ENCODE assay signal across 29 mouse cellular contexts in genomic region chr3:58385060-58385459, GRCm38 (mm10).
"Had no signal": no experiment of that assay in that cellular context is flagged by ENCODE, and none has a peak within 500 bp of the region (broad histone marks: within the 10 kb centered on the region; RNA-seq: fewer than 3 reads in every experiment).

No protein-coding gene starts in this region.

- H3K4me1 ChIP-seq: embryonic facial prominence, embryonic 12.5 days; embryonic facial prominence, embryonic 13.5 days; embryonic facial prominence, embryonic 15.5 days; forebrain, embryonic 10.5 days; forebrain, embryonic 12.5 days; forebrain, embryonic 13.5 days; forebrain, embryonic 15.5 days had no signal

- H3K4me3 ChIP-seq: embryonic facial prominence, embryonic 10.5 days; embryonic facial prominence, embryonic 12.5 days; embryonic facial prominence, embryonic 13.5 days; embryonic facial prominence, embryonic 15.5 days; erythroblast, embryonic 14.5 days; forebrain, embryonic 10.5 days; forebrain, embryonic 12.5 days; forebrain, embryonic 13.5 days; forebrain, embryonic 15.5 days; gastrocnemius, adult 2 months; heart, adult 2 months had no signal

- H3K36me3 ChIP-seq: embryonic facial prominence, embryonic 10.5 days; embryonic facial prominence, embryonic 12.5 days; embryonic facial prominence, embryonic 13.5 days; embryonic facial prominence, embryonic 15.5 days; forebrain, embryonic 10.5 days; forebrain, embryonic 12.5 days; forebrain, embryonic 15.5 days had no signal

- H3K27ac ChIP-seq: embryonic facial prominence, embryonic 10.5 days; embryonic facial prominence, embryonic 12.5 days; embryonic facial prominence, embryonic 13.5 days; embryonic facial prominence, embryonic 15.5 days; forebrain, embryonic 10.5 days; forebrain, embryonic 12.5 days; forebrain, embryonic 13.5 days; forebrain, embryonic 15.5 days; gastrocnemius, adult 2 months; heart, adult 2 months had no signal

- DNase-seq: cerebellum, adult 18-20 months; cerebellum, adult 2 months; cerebellum, adult 8-10 months; cerebellum, adult 9-10 months; cerebellum, adult 9-11 months; cerebellum, postnatal 10 days; cerebellum, postnatal 14 days; cerebellum, postnatal 25 days; cerebellum, postnatal 36 days; embryo, embryonic 11 days; forebrain, postnatal 0 days; gastrocnemius, adult 2 months; gastrocnemius, postnatal 10 days; gastrocnemius, postnatal 14 days; gastrocnemius, postnatal 25 days; gastrocnemius, postnatal 36 days; heart, adult 18-20 months; heart, adult 2 months had no signal

- ATAC-seq: forebrain, embryonic 13.5 days; forebrain, embryonic 14.5 days; forebrain, embryonic 15.5 days; forebrain, embryonic 16.5 days; forebrain, postnatal 0 days had no signal

- H3K27me3 ChIP-seq: embryonic facial prominence, embryonic 12.5 days; embryonic facial prominence, embryonic 13.5 days; embryonic facial prominence, embryonic 15.5 days; forebrain, embryonic 12.5 days; forebrain, embryonic 13.5 days; forebrain, embryonic 15.5 days had no signal

- H3K9ac ChIP-seq: embryonic facial prominence, embryonic 12.5 days; embryonic facial prominence, embryonic 13.5 days; embryonic facial prominence, embryonic 15.5 days; forebrain, embryonic 12.5 days; forebrain, embryonic 13.5 days; forebrain, embryonic 15.5 days; forebrain, postnatal 0 days had no signal
